Mouse (Mus musculus): ENCODE data around the gene Dhx8.

DNA sequence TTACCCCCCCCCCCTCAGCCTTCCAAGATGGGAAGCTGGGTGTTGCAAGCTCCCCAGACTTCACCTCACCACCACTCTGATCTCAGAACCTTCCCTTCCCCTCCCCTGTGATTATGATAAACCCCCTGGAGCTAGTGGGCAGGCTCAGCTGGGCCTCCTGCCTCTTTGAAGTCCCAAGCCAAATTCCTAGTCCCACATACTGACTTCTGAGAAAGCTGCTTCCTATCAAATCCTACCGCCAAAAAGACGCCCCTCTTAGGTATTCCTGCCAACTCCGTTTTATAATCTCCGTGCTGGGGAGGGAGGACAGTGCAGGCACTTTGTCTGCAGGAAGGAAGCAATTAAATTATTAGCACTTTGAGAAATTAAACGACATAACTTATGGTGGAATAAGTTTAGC is 68.7 kb downstream of the Dhx8 start:
- TF ChIP-seq CTCF (IDR thresholded peaks at IDR 0.05; ENCODE audit: borderline replicate concordance, insufficient read depth, low read depth, low read length): no peak
- TF ChIP-seq POLR2A (IDR thresholded peaks at IDR 0.05; ENCODE audit: borderline replicate concordance, insufficient read depth, low read length): no peak

Measured in cerebellum, adult 2 months (tissue).